In the genomic region with DNA sequence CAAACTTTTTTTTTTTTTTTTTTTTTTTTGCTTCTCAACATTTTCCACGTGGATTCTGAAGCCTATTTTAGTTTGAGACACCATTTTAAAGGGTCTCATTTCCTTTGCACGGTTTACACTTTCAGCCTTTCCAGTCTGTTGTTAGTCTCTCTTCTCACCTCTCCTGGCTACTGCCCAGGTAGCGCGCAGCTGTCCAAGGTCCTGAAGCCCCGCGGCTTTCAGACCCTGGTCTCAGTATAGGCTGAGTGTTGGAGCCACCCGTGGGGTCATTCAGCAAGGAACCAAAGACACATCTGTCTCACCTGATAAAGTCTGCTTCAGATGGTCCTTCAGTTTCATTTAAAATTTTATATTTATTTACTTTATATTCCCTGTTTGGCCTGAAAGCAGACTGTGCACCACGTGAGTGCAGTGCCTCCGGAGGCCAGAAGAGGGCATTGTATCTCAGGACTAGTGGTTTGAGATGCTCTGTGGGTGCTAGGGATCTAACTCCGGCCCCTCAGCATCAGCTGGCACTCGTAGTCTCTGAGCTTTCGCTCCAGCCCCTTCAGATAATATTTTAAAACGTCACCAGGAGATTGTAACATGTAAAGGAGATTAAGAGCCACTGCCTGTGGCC, we compare ENCODE assay signal across 9 mouse cellular contexts.
DNase-seq lines count a peak whose midpoint lies in the region; ATAC-seq lines count a peak whose summit lies in the region.
"Had no signal": no experiment of that assay in that cellular context is flagged by ENCODE, and none has a peak within 500 bp of the region (broad histone marks: within the 10 kb centered on the region; RNA-seq: fewer than 3 reads in every experiment).

No protein-coding gene starts in this region.

- intact Hi-C loops in heart, postnatal 14 days (cut with DNase I), result no loop called here

- DNase-seq in heart, postnatal 14 days, result peak; percentile 30 to 52
- DNase-seq in heart, adult 8-10 months (ENCODE audit: low spot score), result no peak
- DNase-seq in urinary bladder, postnatal 14 days (ENCODE audit: low spot score), result peak; percentile 7
- DNase-seq in urinary bladder, adult 18-20 months (ENCODE audit: low spot score in 2 of 2), result no peak
- peak; percentile 37 for DNase-seq in kidney, postnatal 14 days
- DNase-seq in cerebellum, adult 18-20 months, result no peak
- DNase-seq: gastrocnemius, postnatal 25 days had no signal

- no peak for ATAC-seq in erythroblast, adult 5-6 weeks (replicated peaks; ENCODE audit: low FRiP score, poor library complexity, severe bottlenecking)
- ATAC-seq in megakaryocyte, adult 5-6 weeks (ENCODE audit: poor library complexity, severe bottlenecking), result no peak

Comparison
In these comparisons a context has a peak if more than half of its experiments do, and no peak if none do; other contexts are left out.
1. DNase-seq: peak in heart, postnatal 14 days (2 of 2), urinary bladder, postnatal 14 days (single experiment) and kidney, postnatal 14 days (single experiment); none in heart, adult 8-10 months (single experiment), urinary bladder, adult 18-20 months (0 of 2) and cerebellum, adult 18-20 months (0 of 2).